Mouse (Mus musculus): ENCODE measurements around the gene Nebl. TPM values are rescaled to one million over a fixed set of nuclear protein-coding genes. Genes with fewer than 3 reads are reported as not detected.

Nebl gene
- polyA plus RNA-seq, 1 experiment: 0.01 TPM

GRCm38 (mm10) chr2:17714124-17714523, 17.1 kb downstream of the Nebl start:
- Histone ChIP-seq H3K36me3 (ENCODE audit: control insufficient read depth) (no peaks in the 10 kb centered on the region), H3K4me3 (replicated peaks) (no peak overlapping the region), H3K27me3 (ENCODE audit: control insufficient read depth) (no peaks in the 10 kb centered on the region), H3K4me1 (ENCODE audit: control insufficient read depth) (no peaks in the 10 kb centered on the region), H3K9me3 (ENCODE audit: control insufficient read depth, low read length) (peaks cover 2% of the 10 kb centered on the region; the same call in 1 of the 2 replicates)
- TF ChIP-seq GATA1 (IDR thresholded peaks at IDR 0.05; ENCODE audit: low read length): no peak
- TF ChIP-seq TAL1 (IDR thresholded peaks at IDR 0.05; ENCODE audit: low read length): no peak

- TF ChIP-seq TAL1 (IDR thresholded peaks at IDR 0.05; ENCODE audit: low read length) (no peak), GATA1 (IDR thresholded peaks at IDR 0.05; ENCODE audit: low read length) (no peak)
- H3K27me3 ChIP-seq (ENCODE audit: control insufficient read depth): no peaks in the 10 kb centered on the region
- no peaks in the 10 kb centered on the region for H3K4me1 ChIP-seq (ENCODE audit: control insufficient read depth)
- H3K4me3 ChIP-seq (replicated peaks): no peak overlapping the region
- peaks cover 2% of the 10 kb centered on the region; the same call in 1 of the 2 replicates for H3K9me3 ChIP-seq (ENCODE audit: control insufficient read depth, low read length)
- no peaks in the 10 kb centered on the region for H3K36me3 ChIP-seq (ENCODE audit: control insufficient read depth)
Measured at GRCm38 (mm10) chr2:17711216-17711615, 20.0 kb downstream of the Nebl start.

- H3K27me3 ChIP-seq (ENCODE audit: control insufficient read depth): no peaks in the 10 kb centered on the region
- no peak overlapping the region for H3K4me3 ChIP-seq (replicated peaks)
- H3K36me3 ChIP-seq (ENCODE audit: control insufficient read depth): no peaks in the 10 kb centered on the region
- H3K4me1 ChIP-seq (ENCODE audit: control insufficient read depth): no peaks in the 10 kb centered on the region
- no peak for TF ChIP-seq TAL1 (IDR thresholded peaks at IDR 0.05; ENCODE audit: low read length)
- no peak for TF ChIP-seq GATA1 (IDR thresholded peaks at IDR 0.05; ENCODE audit: low read length)
- peaks cover 2% of the 10 kb centered on the region; the same call in 1 of the 2 replicates for H3K9me3 ChIP-seq (ENCODE audit: control insufficient read depth, low read length)
Measured at GRCm38 (mm10) chr2:17710083-17710482, 21.2 kb downstream of the Nebl start.

- no peaks in the 10 kb centered on the region for H3K27me3 ChIP-seq (ENCODE audit: control insufficient read depth)
- H3K9me3 ChIP-seq (ENCODE audit: control insufficient read depth, low read length): no peaks in the 10 kb centered on the region
- H3K36me3 ChIP-seq (ENCODE audit: control insufficient read depth): no peaks in the 10 kb centered on the region
- no peaks in the 10 kb centered on the region for H3K4me1 ChIP-seq (ENCODE audit: control insufficient read depth)
- TF ChIP-seq TAL1 (IDR thresholded peaks at IDR 0.05; ENCODE audit: low read length): no peak
- no peak for TF ChIP-seq GATA1 (IDR thresholded peaks at IDR 0.05; ENCODE audit: low read length)
- no peak overlapping the region for H3K4me3 ChIP-seq (replicated peaks)
Measured at GRCm38 (mm10) chr2:17705964-17706363, 25.3 kb downstream of the Nebl start.

GRCm38 (mm10) chr2:17705426-17705825, 25.8 kb downstream of the Nebl start:
- no peaks in the 10 kb centered on the region for H3K27me3 ChIP-seq (ENCODE audit: control insufficient read depth)
- no peaks in the 10 kb centered on the region for H3K36me3 ChIP-seq (ENCODE audit: control insufficient read depth)
- no peaks in the 10 kb centered on the region for H3K9me3 ChIP-seq (ENCODE audit: control insufficient read depth, low read length)
- no peak overlapping the region for H3K4me3 ChIP-seq (replicated peaks)
- TF ChIP-seq TAL1 (IDR thresholded peaks at IDR 0.05; ENCODE audit: low read length) (no peak), GATA1 (IDR thresholded peaks at IDR 0.05; ENCODE audit: low read length) (no peak)
- H3K4me1 ChIP-seq (ENCODE audit: control insufficient read depth): no peaks in the 10 kb centered on the region

GRCm38 (mm10) chr2:17703170-17703512, 28.1 kb downstream of the Nebl start:
- Histone ChIP-seq H3K4me1 (ENCODE audit: control insufficient read depth) (no peaks in the 10 kb centered on the region), H3K27me3 (ENCODE audit: control insufficient read depth) (no peaks in the 10 kb centered on the region), H3K9me3 (ENCODE audit: control insufficient read depth, low read length) (no peaks in the 10 kb centered on the region), H3K36me3 (ENCODE audit: control insufficient read depth) (no peaks in the 10 kb centered on the region), H3K4me3 (replicated peaks) (no peak overlapping the region)
- no peak for TF ChIP-seq TAL1 (IDR thresholded peaks at IDR 0.05; ENCODE audit: low read length)
- no peak for TF ChIP-seq GATA1 (IDR thresholded peaks at IDR 0.05; ENCODE audit: low read length)

- Histone ChIP-seq H3K4me1 (ENCODE audit: control insufficient read depth) (no peaks in the 10 kb centered on the region), H3K27me3 (ENCODE audit: control insufficient read depth) (no peaks in the 10 kb centered on the region), H3K9me3 (ENCODE audit: control insufficient read depth, low read length) (no peaks in the 10 kb centered on the region), H3K36me3 (ENCODE audit: control insufficient read depth) (no peaks in the 10 kb centered on the region), H3K4me3 (replicated peaks) (no peak overlapping the region)
- TF ChIP-seq TAL1 (IDR thresholded peaks at IDR 0.05; ENCODE audit: low read length) (no peak), GATA1 (IDR thresholded peaks at IDR 0.05; ENCODE audit: low read length) (no peak)
Measured at GRCm38 (mm10) chr2:17702481-17703169, 28.6 kb downstream of the Nebl start.

- Histone ChIP-seq H3K36me3 (ENCODE audit: control insufficient read depth) (no peaks in the 10 kb centered on the region), H3K4me1 (ENCODE audit: control insufficient read depth) (no peaks in the 10 kb centered on the region), H3K4me3 (replicated peaks) (no peak overlapping the region), H3K27me3 (ENCODE audit: control insufficient read depth) (no peaks in the 10 kb centered on the region), H3K9me3 (ENCODE audit: control insufficient read depth, low read length) (no peaks in the 10 kb centered on the region)
- TF ChIP-seq GATA1 (IDR thresholded peaks at IDR 0.05; ENCODE audit: low read length) (no peak), TAL1 (IDR thresholded peaks at IDR 0.05; ENCODE audit: low read length) (no peak)
Measured at GRCm38 (mm10) chr2:17698161-17699087, 32.8 kb downstream of the Nebl start.

GRCm38 (mm10) chr2:17692926-17693325, 38.3 kb downstream of the Nebl start:
- Histone ChIP-seq H3K36me3 (ENCODE audit: control insufficient read depth) (no peaks in the 10 kb centered on the region), H3K27me3 (ENCODE audit: control insufficient read depth) (no peaks in the 10 kb centered on the region)
- no peak for TF ChIP-seq GATA1 (IDR thresholded peaks at IDR 0.05; ENCODE audit: low read length)
- TF ChIP-seq TAL1 (IDR thresholded peaks at IDR 0.05; ENCODE audit: low read length): no peak

More at GRCm38 (mm10) chr2:17692926-17693325, 38.3 kb downstream of the Nebl start:
- Histone ChIP-seq H3K4me3 (replicated peaks) (no peak overlapping the region), H3K4me1 (ENCODE audit: control insufficient read depth) (no peaks in the 10 kb centered on the region), H3K9me3 (ENCODE audit: control insufficient read depth, low read length) (no peaks in the 10 kb centered on the region)

All from erythroblast, embryonic 14.5 days (primary cell).